Mouse (Mus musculus): ENCODE data around the gene Col1a1. TPM values are rescaled to one million over a fixed set of nuclear protein-coding genes. Genes with fewer than 3 reads are reported as not detected.

Col1a1 gene
- total and polyA plus RNA-seq, 2 experiments from 2014 or later, result 43.3 to 177 TPM

DNA sequence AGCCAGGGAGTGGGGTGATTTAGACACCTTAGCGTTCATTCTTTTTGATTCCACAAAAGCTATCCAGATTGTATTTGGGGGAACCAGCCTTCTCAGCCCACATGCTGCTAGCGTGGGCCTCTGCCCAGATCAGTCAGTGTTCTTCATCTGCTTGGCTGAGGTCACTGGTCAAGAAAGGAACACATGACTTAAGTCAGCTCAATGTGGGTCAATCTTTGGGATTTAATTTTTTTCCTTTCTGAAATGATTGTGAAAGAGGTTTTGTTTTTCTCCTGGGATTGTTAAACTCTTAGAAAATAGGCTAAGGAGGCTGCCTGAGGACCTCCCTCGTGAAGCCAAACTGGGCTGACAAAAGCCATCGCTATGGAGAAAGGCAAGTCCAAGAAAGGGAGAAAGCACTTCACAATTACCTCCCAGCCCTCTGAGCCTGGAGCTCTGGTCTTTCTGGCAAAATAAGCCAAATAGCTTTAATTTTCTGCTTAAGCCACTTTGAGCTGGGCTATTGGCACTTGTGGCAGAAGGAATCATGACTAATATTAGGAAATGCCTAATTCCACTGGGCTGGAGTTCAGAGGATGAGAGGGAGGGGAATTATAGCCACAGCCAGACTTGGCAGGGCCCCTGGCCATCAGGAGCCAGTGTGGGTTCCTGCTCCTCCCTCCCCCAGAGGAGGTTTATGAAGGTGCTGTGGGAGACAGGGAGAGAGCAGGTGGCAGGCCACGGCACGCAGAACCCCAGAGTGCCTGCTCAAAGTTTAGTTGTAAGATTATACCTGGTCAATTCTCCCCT, 22.5 kb upstream of the Col1a1 start:
- Histone ChIP-seq H3K36me3 (ENCODE audit: insufficient read depth) (no peaks in the 10 kb centered on the region), H3K9ac (no peak overlapping the region), H3K4me1 (ENCODE audit: insufficient read depth) (no peaks in the 10 kb centered on the region), H3K4me2 (ENCODE audit: low read depth) (no peak overlapping the region), H3K9me3 (ENCODE audit: low read length) (no peaks in the 10 kb centered on the region), H3K27me3 (ENCODE audit: insufficient read depth, low read length) (no peaks in the 10 kb centered on the region), H3K4me3 (ENCODE audit: low read depth, low read length) (no peak overlapping the region), H3K27ac (ENCODE audit: low read depth, low read length) (no peak overlapping the region)
- DNase-seq (no peak), ATAC-seq (no peak)
- TF ChIP-seq CTCF (IDR thresholded peaks at IDR 0.05; ENCODE audit: low read depth), result no peak
- 46% methylated on average over 6 of the region's 6 CpGs for WGBS

DNA sequence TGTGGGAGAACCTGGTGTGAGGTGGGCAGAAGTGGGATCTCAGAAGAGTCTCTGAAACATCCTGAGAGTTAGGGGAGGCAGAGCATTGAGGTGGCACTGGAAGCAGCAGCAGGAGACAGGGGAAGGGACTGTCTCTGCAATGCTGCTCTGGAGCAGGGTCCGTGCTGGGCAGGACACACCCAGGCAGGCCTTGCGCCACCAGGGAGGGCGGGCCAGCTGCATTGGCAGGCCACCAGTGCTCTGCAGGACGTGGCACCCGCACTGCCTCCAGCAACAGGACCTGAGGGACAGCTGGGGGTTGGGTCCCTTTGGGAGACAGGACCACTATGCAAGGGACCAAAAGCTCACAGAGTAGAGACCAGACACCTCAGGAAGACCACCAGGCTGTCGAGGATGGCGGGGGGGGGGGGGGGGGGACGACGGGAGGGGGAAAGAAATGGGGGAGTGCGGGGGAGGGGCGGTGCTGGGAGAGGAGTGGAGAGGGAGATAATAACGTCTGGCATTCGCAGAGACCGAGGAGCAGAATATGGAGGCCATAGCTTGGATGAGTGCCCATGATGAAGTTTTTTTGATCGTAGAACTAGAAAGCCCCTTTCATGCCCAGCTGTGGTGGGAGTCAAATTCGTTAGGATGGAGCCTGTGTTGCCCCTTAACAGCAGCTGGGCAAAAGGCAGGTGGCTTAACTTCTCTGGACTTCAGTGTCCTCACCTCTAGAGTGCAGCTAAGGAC, 20.2 kb upstream of the Col1a1 start:
- no peaks in the 10 kb centered on the region for H3K4me1 ChIP-seq (ENCODE audit: insufficient read depth)
- TF ChIP-seq CTCF (IDR thresholded peaks at IDR 0.05; ENCODE audit: low read depth), result no peak
- no peaks in the 10 kb centered on the region for H3K9me3 ChIP-seq (ENCODE audit: low read length)
- H3K27ac ChIP-seq (ENCODE audit: low read depth, low read length), result no peak overlapping the region
- H3K9ac ChIP-seq, result no peak overlapping the region
- DNase-seq (no peak), ATAC-seq (no peak)
- H3K4me3 ChIP-seq (ENCODE audit: low read depth, low read length), result no peak overlapping the region
- H3K27me3 ChIP-seq (ENCODE audit: insufficient read depth, low read length), result no peaks in the 10 kb centered on the region
- H3K4me2 ChIP-seq (ENCODE audit: low read depth), result no peak overlapping the region
- WGBS, result 18% methylated on average over 13 of the region's 16 CpGs
- no peaks in the 10 kb centered on the region for H3K36me3 ChIP-seq (ENCODE audit: insufficient read depth)

DNA sequence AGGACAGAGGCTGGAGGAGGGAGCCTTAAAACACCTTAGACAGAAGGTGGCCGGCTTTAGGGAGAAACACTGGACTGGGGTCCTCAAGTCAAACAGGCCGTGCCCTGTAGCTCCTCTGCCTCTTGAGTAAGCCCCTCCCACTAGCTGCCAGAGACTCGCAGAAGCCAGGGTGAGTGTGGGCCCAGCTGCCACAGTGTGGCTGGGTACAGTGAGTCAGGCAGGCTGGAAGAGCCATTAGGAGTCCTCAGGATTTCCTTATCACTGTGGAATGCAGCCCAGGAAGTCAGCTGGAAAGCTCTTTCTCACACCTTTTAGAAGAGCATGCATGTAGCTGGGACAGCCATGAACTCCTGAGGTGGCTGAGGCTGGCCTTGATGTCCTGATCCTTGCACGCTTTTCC, 19.5 kb upstream of the Col1a1 start:
- Histone ChIP-seq H3K4me1 (ENCODE audit: insufficient read depth) (no peaks in the 10 kb centered on the region), H3K36me3 (ENCODE audit: insufficient read depth) (no peaks in the 10 kb centered on the region), H3K9ac (no peak overlapping the region), H3K4me3 (ENCODE audit: low read depth, low read length) (no peak overlapping the region), H3K9me3 (ENCODE audit: low read length) (no peaks in the 10 kb centered on the region), H3K4me2 (ENCODE audit: low read depth) (no peak overlapping the region), H3K27ac (ENCODE audit: low read depth, low read length) (no peak overlapping the region), H3K27me3 (ENCODE audit: insufficient read depth, low read length) (no peaks in the 10 kb centered on the region)
- no peak for TF ChIP-seq CTCF (IDR thresholded peaks at IDR 0.05; ENCODE audit: low read depth)
- DNase-seq (no peak), ATAC-seq (no peak)
- WGBS, result 41% methylated on average over 4 of the region's 4 CpGs

DNA sequence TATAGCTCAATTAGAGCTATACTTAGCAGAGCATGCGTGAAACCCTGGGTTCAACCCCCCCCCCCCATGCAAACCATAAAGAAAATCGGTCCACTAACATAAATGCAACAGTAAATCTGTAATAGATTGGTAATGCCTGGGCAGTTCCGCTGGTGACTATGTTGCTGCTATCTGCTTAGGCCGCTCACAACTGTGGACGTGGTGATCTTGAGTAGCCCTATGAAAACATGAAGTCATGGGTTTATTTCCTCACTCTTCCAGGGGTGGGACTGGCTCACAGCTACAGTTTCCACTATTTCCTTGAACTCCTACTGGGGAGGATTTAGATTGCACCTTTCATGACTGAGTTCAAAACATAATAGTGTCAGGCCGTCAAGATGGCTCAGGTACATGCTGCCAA, 18.3 kb upstream of the Col1a1 start:
- Histone ChIP-seq H3K27me3 (ENCODE audit: insufficient read depth, low read length) (no peaks in the 10 kb centered on the region), H3K9ac (no peak overlapping the region), H3K9me3 (ENCODE audit: low read length) (no peaks in the 10 kb centered on the region), H3K4me3 (ENCODE audit: low read depth, low read length) (no peak overlapping the region), H3K36me3 (ENCODE audit: insufficient read depth) (no peaks in the 10 kb centered on the region), H3K4me1 (ENCODE audit: insufficient read depth) (no peaks in the 10 kb centered on the region), H3K4me2 (ENCODE audit: low read depth) (no peak overlapping the region), H3K27ac (ENCODE audit: low read depth, low read length) (no peak overlapping the region)
- ATAC-seq (no peak), DNase-seq (no peak)
- 76% methylated on average over 6 of the region's 6 CpGs for WGBS
- TF ChIP-seq CTCF (IDR thresholded peaks at IDR 0.05; ENCODE audit: low read depth), result no peak

DNA sequence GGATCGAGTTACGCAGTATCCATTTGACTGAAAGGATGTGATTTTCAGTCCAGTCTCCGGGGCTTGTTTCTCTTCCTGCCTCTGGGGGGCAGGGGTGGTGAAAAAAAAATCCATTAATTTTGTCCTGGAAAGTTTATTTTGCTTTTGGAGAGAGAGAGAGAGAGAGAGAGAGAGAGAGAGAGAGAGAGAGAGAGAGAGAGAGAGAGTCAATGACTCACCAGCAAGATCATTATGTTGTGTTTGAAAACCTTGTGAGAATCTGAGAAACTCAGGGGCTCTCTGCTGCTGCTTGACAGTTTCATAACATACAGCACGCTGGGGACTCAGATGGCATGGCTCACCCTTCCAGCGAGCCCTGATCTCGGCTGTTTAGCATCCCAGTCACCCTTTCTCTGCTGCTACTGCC, 15.0 kb upstream of the Col1a1 start:
- Histone ChIP-seq H3K27me3 (ENCODE audit: insufficient read depth, low read length) (no peaks in the 10 kb centered on the region), H3K4me1 (ENCODE audit: insufficient read depth) (no peaks in the 10 kb centered on the region), H3K4me2 (ENCODE audit: low read depth) (no peak overlapping the region), H3K9me3 (ENCODE audit: low read length) (no peaks in the 10 kb centered on the region), H3K9ac (no peak overlapping the region), H3K4me3 (ENCODE audit: low read depth, low read length) (no peak overlapping the region), H3K27ac (ENCODE audit: low read depth, low read length) (no peak overlapping the region), H3K36me3 (ENCODE audit: insufficient read depth) (no peaks in the 10 kb centered on the region)
- no peak for TF ChIP-seq CTCF (IDR thresholded peaks at IDR 0.05; ENCODE audit: low read depth)
- WGBS, result 57% methylated on average over 6 of the region's 6 CpGs
- DNase-seq (no peak), ATAC-seq (no peak)

DNA sequence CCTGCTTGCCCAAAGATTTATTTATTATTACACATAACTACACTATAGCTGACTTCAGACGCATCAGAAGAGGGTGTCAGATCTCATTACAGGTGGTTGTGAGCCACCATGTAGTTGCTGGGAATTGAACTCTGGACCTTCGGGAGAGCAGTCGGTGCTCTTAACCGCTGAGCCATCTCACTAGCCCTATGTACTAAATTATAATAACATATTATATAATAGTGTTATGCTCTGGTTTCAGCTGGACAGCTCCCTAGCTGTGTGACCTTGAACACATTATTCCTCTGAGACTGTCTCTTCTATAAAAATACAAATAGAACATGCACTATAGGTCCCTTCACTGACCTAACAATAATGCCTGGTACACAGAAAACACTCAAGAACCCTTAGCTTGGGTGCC, 11.0 kb upstream of the Col1a1 start:
- Histone ChIP-seq H3K4me2 (ENCODE audit: low read depth) (no peak overlapping the region), H3K27me3 (ENCODE audit: insufficient read depth, low read length) (no peaks in the 10 kb centered on the region), H3K36me3 (ENCODE audit: insufficient read depth) (no peaks in the 10 kb centered on the region), H3K4me3 (ENCODE audit: low read depth, low read length) (no peak overlapping the region), H3K9ac (no peak overlapping the region), H3K9me3 (ENCODE audit: low read length) (no peaks in the 10 kb centered on the region), H3K27ac (ENCODE audit: low read depth, low read length) (no peak overlapping the region), H3K4me1 (ENCODE audit: insufficient read depth) (no peaks in the 10 kb centered on the region)
- 93% methylated on average over 4 of the region's 4 CpGs for WGBS
- no peak for ATAC-seq
- TF ChIP-seq CTCF (IDR thresholded peaks at IDR 0.05; ENCODE audit: low read depth), result no peak
- no peak for DNase-seq

DNA sequence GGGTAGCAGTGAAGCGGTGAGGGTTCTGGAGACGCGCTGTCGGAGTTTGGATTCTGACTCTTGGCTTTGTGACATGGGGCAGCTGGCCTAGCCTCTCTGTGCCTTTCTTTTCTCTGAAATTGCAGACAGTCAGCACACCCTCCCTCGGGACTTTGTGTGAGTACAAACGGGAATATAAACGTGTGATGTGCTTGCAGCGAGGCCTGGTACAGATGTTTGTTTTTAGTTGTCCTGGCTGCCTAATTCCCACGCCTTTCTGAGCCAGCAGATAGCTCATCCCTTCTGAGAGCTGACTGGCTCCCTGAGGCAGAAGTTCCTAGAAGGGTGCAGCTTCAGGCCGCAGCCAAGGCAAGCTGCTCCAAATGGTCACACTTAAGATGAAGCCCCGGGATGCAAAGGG, 9.6 kb upstream of the Col1a1 start:
- ATAC-seq (no peak), DNase-seq (no peak)
- Histone ChIP-seq H3K4me2 (ENCODE audit: low read depth) (no peak overlapping the region), H3K4me3 (ENCODE audit: low read depth, low read length) (no peak overlapping the region), H3K9ac (no peak overlapping the region), H3K4me1 (ENCODE audit: insufficient read depth) (no peaks in the 10 kb centered on the region), H3K9me3 (ENCODE audit: low read length) (no peaks in the 10 kb centered on the region), H3K27me3 (ENCODE audit: insufficient read depth, low read length) (no peaks in the 10 kb centered on the region; the same call in 1 of the 2 replicates), H3K36me3 (ENCODE audit: insufficient read depth) (no peaks in the 10 kb centered on the region), H3K27ac (ENCODE audit: low read depth, low read length) (no peak overlapping the region)
- WGBS, result 82% methylated on average over 11 of the region's 11 CpGs
- TF ChIP-seq CTCF (IDR thresholded peaks at IDR 0.05; ENCODE audit: low read depth), result no peak

All from forebrain, postnatal 0 days (tissue).